Comparison of ENCODE assay signal across 9 mouse cellular contexts in genomic region chr15:10583408-10583807, GRCm38 (mm10). TPM values are rescaled to one million over a fixed set of nuclear protein-coding genes. Genes with fewer than 3 reads are reported as not detected.
DNase-seq lines count a peak whose midpoint lies in the region; ATAC-seq and TF ChIP-seq lines count a peak whose summit lies in the region.
"Had no signal": no experiment of that assay in that cellular context is flagged by ENCODE, and none has a peak within 500 bp of the region (broad histone marks: within the 10 kb centered on the region; RNA-seq: fewer than 3 reads in every experiment).

No protein-coding gene starts in this region.

- DNase-seq in 416B (ENCODE audit: low read depth): peak; percentile 87
- DNase-seq in kidney, postnatal 25 days: peak; percentile 83 to 87
- peak; percentile 18 for DNase-seq in skeletal muscle tissue, adult 2 months (ENCODE audit: low read depth, low spot score)
- DNase-seq in left cerebral cortex, adult 11 months (ENCODE audit: low spot score): no peak

- 48% methylated on average over 8 of the region's 8 CpGs for WGBS in heart, embryonic 16.5 days

- H3K27me3 ChIP-seq in ES-Bruce4 (ENCODE audit: control insufficient read depth, insufficient read depth, low read length, poor library complexity, severe bottlenecking): no peaks in the 10 kb centered on the region
- H3K27me3 ChIP-seq in heart, embryonic 16.5 days (ENCODE audit: control insufficient read depth, insufficient read depth, low read length): no peaks in the 10 kb centered on the region

- no peak overlapping the region for H3K9ac ChIP-seq in ES-Bruce4 (ENCODE audit: low read depth, poor library complexity, severe bottlenecking)
- H3K9ac ChIP-seq in heart, embryonic 16.5 days (ENCODE audit: low read length): no peak overlapping the region

- H3K36me3 ChIP-seq in ES-Bruce4 (ENCODE audit: control insufficient read depth, insufficient read depth, low read length, poor library complexity, severe bottlenecking): peaks cover 13% of the 10 kb centered on the region
- H3K36me3 ChIP-seq in heart, embryonic 16.5 days (ENCODE audit: control insufficient read depth, insufficient read depth): no peaks in the 10 kb centered on the region

- no peaks in the 10 kb centered on the region for H3K4me1 ChIP-seq in ES-Bruce4 (ENCODE audit: control insufficient read depth, insufficient read depth, low read length)
- no peaks in the 10 kb centered on the region; the same call in 1 of the 2 replicates for H3K4me1 ChIP-seq in cortical plate, adult 2 months (ENCODE audit: control insufficient read depth, insufficient read depth, low read length)
- H3K4me1 ChIP-seq in heart, embryonic 16.5 days (ENCODE audit: control insufficient read depth, insufficient read depth, low read length): 0 out of 2 replicates have a peak, but pooled peaks cover 6% of the 10 kb centered on the region

- H3K4me2 ChIP-seq in heart, embryonic 16.5 days (ENCODE audit: low read depth, low read length): no peak overlapping the region

- H3K9me3 ChIP-seq in ES-Bruce4 (replicated peaks; ENCODE audit: control insufficient read depth, insufficient read depth, low read length, poor library complexity, severe bottlenecking): no peaks in the 10 kb centered on the region
- H3K9me3 ChIP-seq in heart, embryonic 16.5 days (replicated peaks; ENCODE audit: control insufficient read depth, low read length): no peaks in the 10 kb centered on the region

- no peak for TF ChIP-seq EP300 in ES-Bruce4 (IDR thresholded peaks at IDR 0.05; ENCODE audit: insufficient read depth, low read depth, low read length)

- peak; percentile 70; the same call in 1 of the 2 replicates for ATAC-seq in heart, embryonic 16.5 days (replicated peaks; ENCODE audit: extremely low read depth, insufficient read depth, low FRiP score)
- ATAC-seq in megakaryocyte, adult 5-6 weeks (ENCODE audit: poor library complexity, severe bottlenecking): peak; percentile 99

- TF ChIP-seq CTCF in ES-Bruce4 (IDR thresholded peaks at IDR 0.05; ENCODE audit: low read depth, low read length): peak; percentile 40
- peak; percentile 14; the same call in 1 of the 2 replicates for TF ChIP-seq CTCF in cortical plate, adult 2 months (IDR thresholded peaks at IDR 0.05; ENCODE audit: extremely low read depth, insufficient read depth, low read length)

- no peak for TF ChIP-seq POLR2A in ES-Bruce4 (IDR thresholded peaks at IDR 0.05; ENCODE audit: insufficient read depth, low read length)
- no peak for TF ChIP-seq POLR2A in cortical plate, adult 2 months (IDR thresholded peaks at IDR 0.05; ENCODE audit: extremely low read depth, insufficient read depth, low read length)

- H3K27ac ChIP-seq in ES-Bruce4 (ENCODE audit: insufficient read depth, low read length): no peak overlapping the region
- H3K27ac ChIP-seq in cortical plate, adult 2 months (ENCODE audit: insufficient read depth, low read length): no peak overlapping the region
- no peak overlapping the region for H3K27ac ChIP-seq in heart, embryonic 16.5 days (ENCODE audit: low read length)

- no peak overlapping the region for H3K4me3 ChIP-seq in ES-Bruce4 (ENCODE audit: low read depth, low read length)
- H3K4me3 ChIP-seq in cortical plate, adult 2 months (ENCODE audit: insufficient read depth, low read length): no peak overlapping the region
- no peak overlapping the region for H3K4me3 ChIP-seq in heart, embryonic 16.5 days (ENCODE audit: low read length)

RNA-seq across cellular contexts. Expression of gene Ttc23l, which starts 24.9 kb away (rescaled TPM):
- polyA plus RNA-seq in ES-Bruce4 (2011; ENCODE audit: insufficient read depth, insufficient read length, low read depth, missing spikeins): not detected in 2 replicates
- not detected in 2 replicates for polyA plus RNA-seq in cortical plate, adult 2 months (2012; rRNA removed)
- polyA plus RNA-seq in heart, embryonic 16.5 days (2015; fragmentation: Nextera tagmentation; extraction: Ambion mirVana): not detected in 2 replicates
- total RNA-seq in megakaryocyte, adult 5-6 weeks (2015): not detected in 2 replicates
- total RNA-seq in megakaryocyte, adult 5-6 weeks (2017): not detected in 2 replicates
- total RNA-seq: gastrocnemius, postnatal 36 days had no signal
